Mouse (Mus musculus): ENCODE data around the gene Alyref. TPM values are rescaled to one million over a fixed set of nuclear protein-coding genes. Genes with fewer than 3 reads are reported as not detected.

Gene Alyref
- polyA plus RNA-seq, 1 experiment from 2014 or later, result 213 TPM

GRCm38 (mm10) chr11:120627468-120628300 is 29.5 kb upstream of the Alyref start:
- peak overlapping the region; percentile 40; the same call in 1 of the 2 replicates for H3K27ac ChIP-seq (replicated peaks)
- DNase-seq (ENCODE audit: low spot score), result no peak
- WGBS, result 76% methylated on average over 22 of the region's 22 CpGs

GRCm38 (mm10) chr11:120626785-120627467 is 28.8 kb upstream of the Alyref start:
- H3K4me1 ChIP-seq (replicated peaks; ENCODE audit: control insufficient read depth, insufficient read depth), result peaks cover 9% of the 10 kb centered on the region
- no peak overlapping the region for H3K4me2 ChIP-seq (replicated peaks; ENCODE audit: low read depth)
- TF ChIP-seq CTCF (IDR thresholded peaks at IDR 0.05; ENCODE audit: low read depth) (no peak), EP300 (optimal IDR thresholded peaks at IDR 0.05) (no peak)
- peak overlapping the region; percentile 58; the same call in 1 of the 2 replicates for H3K27ac ChIP-seq (replicated peaks)
- DNase-seq (ENCODE audit: low spot score) (no peak), ATAC-seq (ENCODE audit: low FRiP score, low TSS enrichment) (no peak)
- no peak overlapping the region for H3K4me3 ChIP-seq (ENCODE audit: low read depth, low read length)
- H3K9ac ChIP-seq (ENCODE audit: low read length), result no peak overlapping the region
- WGBS, result 83% methylated on average over 11 of the region's 11 CpGs
- H3K36me3 ChIP-seq (ENCODE audit: control insufficient read depth, insufficient read depth, low read length), result no peaks in the 10 kb centered on the region; the same call in none of the 2 replicates
- H3K9me3 ChIP-seq (ENCODE audit: control insufficient read depth, low read length), result no peaks in the 10 kb centered on the region
- H3K27me3 ChIP-seq (ENCODE audit: control insufficient read depth, insufficient read depth, low read length), result no peaks in the 10 kb centered on the region

More at GRCm38 (mm10) chr11:120627468-120628300, 29.5 kb upstream of the Alyref start:
- no peak for TF ChIP-seq EP300 (optimal IDR thresholded peaks at IDR 0.05)
- TF ChIP-seq CTCF (IDR thresholded peaks at IDR 0.05; ENCODE audit: low read depth), result no peak
- no peak overlapping the region for H3K4me2 ChIP-seq (replicated peaks; ENCODE audit: low read depth)
- H3K9me3 ChIP-seq (ENCODE audit: control insufficient read depth, low read length), result no peaks in the 10 kb centered on the region
- no peaks in the 10 kb centered on the region for H3K27me3 ChIP-seq (ENCODE audit: control insufficient read depth, insufficient read depth, low read length)
- no peak for ATAC-seq (ENCODE audit: low FRiP score, low TSS enrichment)
- peaks cover 11% of the 10 kb centered on the region for H3K4me1 ChIP-seq (replicated peaks; ENCODE audit: control insufficient read depth, insufficient read depth)
- no peak overlapping the region for H3K9ac ChIP-seq (ENCODE audit: low read length)
- H3K4me3 ChIP-seq (ENCODE audit: low read depth, low read length), result no peak overlapping the region
- H3K36me3 ChIP-seq (ENCODE audit: control insufficient read depth, insufficient read depth, low read length), result no peaks in the 10 kb centered on the region; the same call in 1 of the 2 replicates

- Histone ChIP-seq H3K4me1 (replicated peaks; ENCODE audit: control insufficient read depth, insufficient read depth) (peaks cover 4% of the 10 kb centered on the region), H3K27ac (replicated peaks) (peak within 1 kb of the TSS; percentile 92), H3K9me3 (ENCODE audit: control insufficient read depth, low read length) (no peaks in the 10 kb centered on the region), H3K9ac (ENCODE audit: low read length) (peak within 1 kb of the TSS; percentile 81), H3K36me3 (ENCODE audit: control insufficient read depth, insufficient read depth, low read length) (peaks cover 9% of the 10 kb centered on the region), H3K4me2 (replicated peaks; ENCODE audit: low read depth) (peak within 1 kb of the TSS; percentile 94), H3K27me3 (ENCODE audit: control insufficient read depth, insufficient read depth, low read length) (no peaks in the 10 kb centered on the region), H3K4me3 (ENCODE audit: low read depth, low read length) (peak within 1 kb of the TSS; percentile 91)
- WGBS, result 10% methylated on average over 5 of the region's 5 CpGs
- DNase-seq (ENCODE audit: low spot score) (no peak), ATAC-seq (ENCODE audit: low FRiP score, low TSS enrichment) (0 out of 2 replicates have a peak, but pooled peaks have one; percentile 3)
- no peak for TF ChIP-seq EP300 (optimal IDR thresholded peaks at IDR 0.05)
Observed at GRCm38 (mm10) chr11:120625152-120625775, 27.1 kb upstream of the Alyref start, which contains the start of gene Sirt7. Gene Sirt7 (minus strand): TSS chr11:120625240.

- peak; percentile 72 for ATAC-seq (ENCODE audit: low FRiP score, low TSS enrichment)
- H3K4me2 ChIP-seq (replicated peaks; ENCODE audit: low read depth), result peak overlapping the region; percentile 94
- peak overlapping the region; percentile 91 for H3K4me3 ChIP-seq (ENCODE audit: low read depth, low read length)
- no peaks in the 10 kb centered on the region for H3K27me3 ChIP-seq (ENCODE audit: control insufficient read depth, insufficient read depth, low read length)
- H3K36me3 ChIP-seq (ENCODE audit: control insufficient read depth, insufficient read depth, low read length), result peaks cover 9% of the 10 kb centered on the region
- peaks cover 3% of the 10 kb centered on the region; the same call in 1 of the 2 replicates for H3K4me1 ChIP-seq (replicated peaks; ENCODE audit: control insufficient read depth, insufficient read depth)
- H3K27ac ChIP-seq (replicated peaks), result peak overlapping the region; percentile 92
- TF ChIP-seq EP300 (optimal IDR thresholded peaks at IDR 0.05) (no peak), CTCF (IDR thresholded peaks at IDR 0.05; ENCODE audit: low read depth) (no peak)
- peak overlapping the region; percentile 81 for H3K9ac ChIP-seq (ENCODE audit: low read length)
- peak; percentile 91 for DNase-seq (ENCODE audit: low spot score)
- WGBS, result under 1% methylated on average over 52 of the region's 53 CpGs
- H3K9me3 ChIP-seq (ENCODE audit: control insufficient read depth, low read length), result no peaks in the 10 kb centered on the region
Observed at GRCm38 (mm10) chr11:120624680-120625111, 26.5 kb upstream of the Alyref start.

GRCm38 (mm10) chr11:120623961-120624679 is 26.0 kb upstream of the Alyref start:
- TF ChIP-seq CTCF (IDR thresholded peaks at IDR 0.05; ENCODE audit: low read depth) (peak; percentile 81), EP300 (optimal IDR thresholded peaks at IDR 0.05) (no peak)
- 11% methylated on average over 30 of the region's 30 CpGs for WGBS
- Histone ChIP-seq H3K4me3 (ENCODE audit: low read depth, low read length) (peak overlapping the region; percentile 91), H3K4me2 (replicated peaks; ENCODE audit: low read depth) (peak overlapping the region; percentile 94), H3K4me1 (replicated peaks; ENCODE audit: control insufficient read depth, insufficient read depth) (peaks cover 3% of the 10 kb centered on the region; the same call in 1 of the 2 replicates), H3K27me3 (ENCODE audit: control insufficient read depth, insufficient read depth, low read length) (no peaks in the 10 kb centered on the region), H3K36me3 (ENCODE audit: control insufficient read depth, insufficient read depth, low read length) (peaks cover 9% of the 10 kb centered on the region), H3K9ac (ENCODE audit: low read length) (peak overlapping the region; percentile 81), H3K27ac (replicated peaks) (peak overlapping the region; percentile 92), H3K9me3 (ENCODE audit: control insufficient read depth, low read length) (no peaks in the 10 kb centered on the region)
- DNase-seq (ENCODE audit: low spot score) (peak; percentile 86), ATAC-seq (ENCODE audit: low FRiP score, low TSS enrichment) (peak; percentile 75)
